Mouse (Mus musculus): ENCODE data around the gene Zfp74. TPM values are rescaled to one million over a fixed set of nuclear protein-coding genes. Genes with fewer than 3 reads are reported as not detected.

Zfp74 gene
- polyA plus RNA-seq, 2 experiments: 10.5 to 11.0 TPM

- Histone ChIP-seq H3K9me3 (ENCODE audit: control insufficient read depth, low read length) (no peaks in the 10 kb centered on the region), H3K36me3 (ENCODE audit: control insufficient read depth, insufficient read depth, low read length) (peaks cover 54% of the 10 kb centered on the region), H3K4me3 (replicated peaks; ENCODE audit: low read length) (no peak overlapping the region), H3K9ac (ENCODE audit: low read depth, low read length, severe bottlenecking) (no peak overlapping the region), H3K27ac (replicated peaks; ENCODE audit: low read depth, low read length) (no peak overlapping the region), H3K4me2 (replicated peaks; ENCODE audit: low read depth, low read length, severe bottlenecking) (no peak overlapping the region), H3K4me1 (ENCODE audit: control insufficient read depth, insufficient read depth, low read length) (peaks cover 8% of the 10 kb centered on the region), H3K27me3 (ENCODE audit: control insufficient read depth, insufficient read depth, low read length) (no peaks in the 10 kb centered on the region)
- DNase-seq (ENCODE audit: low spot score) (no peak), ATAC-seq (ENCODE audit: low FRiP score, low read depth) (no peak)
- WGBS: 92% methylated on average over 13 of the region's 13 CpGs
- no peak for TF ChIP-seq POLR2A (IDR thresholded peaks at IDR 0.05; ENCODE audit: borderline replicate concordance, extremely low read depth, insufficient read depth, insufficient read length)
These were observed 41.7 kb downstream of the Zfp74 start for GRCm38 (mm10) chr7:29912172-29912571.

- no peak for TF ChIP-seq POLR2A (IDR thresholded peaks at IDR 0.05; ENCODE audit: borderline replicate concordance, extremely low read depth, insufficient read depth, insufficient read length)
- Histone ChIP-seq H3K4me1 (ENCODE audit: control insufficient read depth, insufficient read depth, low read length) (peaks cover 14% of the 10 kb centered on the region), H3K9me3 (ENCODE audit: control insufficient read depth, low read length) (no peaks in the 10 kb centered on the region), H3K27me3 (ENCODE audit: control insufficient read depth, insufficient read depth, low read length) (no peaks in the 10 kb centered on the region), H3K4me2 (replicated peaks; ENCODE audit: low read depth, low read length, severe bottlenecking) (peak overlapping the region; percentile 62; the same call in 1 of the 2 replicates), H3K27ac (replicated peaks; ENCODE audit: low read depth, low read length) (no peak overlapping the region), H3K36me3 (ENCODE audit: control insufficient read depth, insufficient read depth, low read length) (peaks cover 43% of the 10 kb centered on the region), H3K4me3 (replicated peaks; ENCODE audit: low read length) (no peak overlapping the region), H3K9ac (ENCODE audit: low read depth, low read length, severe bottlenecking) (no peak overlapping the region)
- no peak for ATAC-seq (ENCODE audit: low FRiP score, low read depth)
- no peak for DNase-seq (ENCODE audit: low spot score)
- WGBS: 74% methylated on average over 2 of the region's 2 CpGs
These were observed 43.6 kb downstream of the Zfp74 start for GRCm38 (mm10) chr7:29910252-29910651.

- Histone ChIP-seq H3K27ac (replicated peaks; ENCODE audit: low read depth, low read length) (peak within 1 kb of the TSS; percentile 88), H3K27me3 (ENCODE audit: control insufficient read depth, insufficient read depth, low read length) (no peaks in the 10 kb centered on the region), H3K9ac (ENCODE audit: low read depth, low read length, severe bottlenecking) (peak within 1 kb of the TSS; percentile 77), H3K4me2 (replicated peaks; ENCODE audit: low read depth, low read length, severe bottlenecking) (peak within 1 kb of the TSS; percentile 62), H3K4me1 (ENCODE audit: control insufficient read depth, insufficient read depth, low read length) (peaks cover 14% of the 10 kb centered on the region), H3K4me3 (replicated peaks; ENCODE audit: low read length) (peak within 1 kb of the TSS; percentile 76), H3K9me3 (ENCODE audit: control insufficient read depth, low read length) (no peaks in the 10 kb centered on the region), H3K36me3 (ENCODE audit: control insufficient read depth, insufficient read depth, low read length) (peaks cover 28% of the 10 kb centered on the region)
- ATAC-seq (ENCODE audit: low FRiP score, low read depth) (peak; percentile 88), DNase-seq (ENCODE audit: low spot score) (peak; percentile 93)
- peak; percentile 70; the same call in 1 of the 2 replicates for TF ChIP-seq POLR2A (IDR thresholded peaks at IDR 0.05; ENCODE audit: borderline replicate concordance, extremely low read depth, insufficient read depth, insufficient read length)
- under 1% methylated on average over 33 of the region's 33 CpGs for WGBS
These were observed 45.5 kb downstream of the Zfp74 start, which contains the start of gene Zfp383 for GRCm38 (mm10) chr7:29908130-29908950. Gene Zfp383 (plus strand): TSS chr7:29908223.

- no peak for DNase-seq (ENCODE audit: low spot score)
- H3K4me2 ChIP-seq (replicated peaks; ENCODE audit: low read depth, low read length, severe bottlenecking): no peak overlapping the region
These were observed 46.7 kb downstream of the Zfp74 start for GRCm38 (mm10) chr7:29907206-29907605.

GRCm38 (mm10) chr7:29906682-29907058 is 47.2 kb downstream of the Zfp74 start:
- Histone ChIP-seq H3K9ac (ENCODE audit: low read depth, low read length, severe bottlenecking) (peak overlapping the region; percentile 58), H3K4me1 (ENCODE audit: control insufficient read depth, insufficient read depth, low read length) (peaks cover 14% of the 10 kb centered on the region), H3K27me3 (ENCODE audit: control insufficient read depth, insufficient read depth, low read length) (no peaks in the 10 kb centered on the region), H3K4me3 (replicated peaks; ENCODE audit: low read length) (peak overlapping the region; percentile 59), H3K4me2 (replicated peaks; ENCODE audit: low read depth, low read length, severe bottlenecking) (peak overlapping the region; percentile 75), H3K9me3 (ENCODE audit: control insufficient read depth, low read length) (no peaks in the 10 kb centered on the region), H3K36me3 (ENCODE audit: control insufficient read depth, insufficient read depth, low read length) (peaks cover 17% of the 10 kb centered on the region), H3K27ac (replicated peaks; ENCODE audit: low read depth, low read length) (peak overlapping the region; percentile 93)
- TF ChIP-seq POLR2A (IDR thresholded peaks at IDR 0.05; ENCODE audit: borderline replicate concordance, extremely low read depth, insufficient read depth, insufficient read length): no peak
- ATAC-seq (ENCODE audit: low FRiP score, low read depth) (no peak), DNase-seq (ENCODE audit: low spot score) (no peak)
- 36% methylated on average over 8 of the region's 8 CpGs for WGBS

More at GRCm38 (mm10) chr7:29907206-29907605, 46.7 kb downstream of the Zfp74 start:
- ATAC-seq (ENCODE audit: low FRiP score, low read depth): no peak
- 90% methylated on average over 5 of the region's 5 CpGs for WGBS
- H3K4me3 ChIP-seq (replicated peaks; ENCODE audit: low read length): no peak overlapping the region
- H3K9me3 ChIP-seq (ENCODE audit: control insufficient read depth, low read length): no peaks in the 10 kb centered on the region
- TF ChIP-seq POLR2A (IDR thresholded peaks at IDR 0.05; ENCODE audit: borderline replicate concordance, extremely low read depth, insufficient read depth, insufficient read length): no peak
- peaks cover 14% of the 10 kb centered on the region for H3K4me1 ChIP-seq (ENCODE audit: control insufficient read depth, insufficient read depth, low read length)
- H3K9ac ChIP-seq (ENCODE audit: low read depth, low read length, severe bottlenecking): no peak overlapping the region
- no peak overlapping the region for H3K27ac ChIP-seq (replicated peaks; ENCODE audit: low read depth, low read length)
- H3K27me3 ChIP-seq (ENCODE audit: control insufficient read depth, insufficient read depth, low read length): no peaks in the 10 kb centered on the region
- peaks cover 22% of the 10 kb centered on the region for H3K36me3 ChIP-seq (ENCODE audit: control insufficient read depth, insufficient read depth, low read length)
